In the genomic region with DNA sequence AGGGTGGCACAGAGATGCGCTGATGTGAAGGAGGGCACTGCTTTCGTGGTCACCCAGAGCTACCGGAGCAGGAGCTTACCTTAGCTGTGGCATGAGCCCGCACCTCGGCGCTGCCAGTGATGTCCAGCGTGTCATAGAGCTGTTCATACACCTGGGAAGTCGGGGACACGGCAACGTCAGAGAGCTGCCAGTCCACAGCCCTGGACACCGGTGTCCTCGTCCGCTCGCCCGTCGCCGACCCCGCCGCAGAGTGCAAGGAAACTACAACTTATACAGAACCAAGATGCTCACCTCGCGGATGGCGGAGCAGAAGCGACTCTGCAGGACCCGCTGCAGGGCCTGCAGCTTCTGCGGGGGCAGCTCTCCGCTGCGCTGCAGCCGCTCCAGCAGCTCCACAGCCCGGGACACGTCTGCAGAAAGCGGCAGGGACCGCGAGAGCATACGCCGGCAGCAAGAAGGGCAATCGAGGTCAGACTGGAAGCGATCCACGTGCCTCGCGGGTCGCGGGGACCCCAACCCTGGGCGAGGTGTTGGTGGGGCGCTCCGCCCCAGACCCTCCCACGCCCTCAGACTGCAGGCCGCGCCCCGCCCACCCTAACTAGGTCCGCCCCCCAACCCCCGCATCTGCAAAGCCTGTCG, we compare ENCODE assay signal across 7 mouse cellular contexts. TPM values are rescaled to one million over a fixed set of nuclear protein-coding genes. Genes with fewer than 3 reads are reported as not detected.
DNase-seq lines count a peak whose midpoint lies in the region; ATAC-seq lines count a peak whose summit lies in the region.

No protein-coding gene starts in this region.

- peaks cover 25% of the 10 kb centered on the region for H3K36me3 ChIP-seq in lung, embryonic 15.5 days
- peaks cover 27% of the 10 kb centered on the region for H3K36me3 ChIP-seq in embryonic facial prominence, embryonic 13.5 days
- H3K36me3 ChIP-seq in hindbrain, embryonic 12.5 days, result peaks cover 26% of the 10 kb centered on the region
- H3K36me3 ChIP-seq in midbrain, embryonic 15.5 days (replicated peaks), result peaks cover 6% of the 10 kb centered on the region

- no peaks in the 10 kb centered on the region for H3K9me3 ChIP-seq in lung, embryonic 15.5 days
- H3K9me3 ChIP-seq in embryonic facial prominence, embryonic 13.5 days, result no peaks in the 10 kb centered on the region
- no peaks in the 10 kb centered on the region for H3K9me3 ChIP-seq in hindbrain, embryonic 12.5 days (replicated peaks)
- H3K9me3 ChIP-seq in midbrain, embryonic 15.5 days, result no peaks in the 10 kb centered on the region

- H3K4me3 ChIP-seq in lung, embryonic 15.5 days, result peak overlapping the region; percentile 49
- peak overlapping the region; percentile 51 for H3K4me3 ChIP-seq in embryonic facial prominence, embryonic 13.5 days
- H3K4me3 ChIP-seq in hindbrain, embryonic 12.5 days, result peak overlapping the region; percentile 45
- peak overlapping the region; percentile 48 for H3K4me3 ChIP-seq in midbrain, embryonic 15.5 days

- peaks cover 32% of the 10 kb centered on the region for H3K4me1 ChIP-seq in lung, embryonic 15.5 days
- peaks cover 32% of the 10 kb centered on the region for H3K4me1 ChIP-seq in embryonic facial prominence, embryonic 13.5 days
- H3K4me1 ChIP-seq in hindbrain, embryonic 12.5 days, result peaks cover 37% of the 10 kb centered on the region
- peaks cover 40% of the 10 kb centered on the region for H3K4me1 ChIP-seq in midbrain, embryonic 15.5 days

- DNase-seq in lung, postnatal 25 days (ENCODE audit: low spot score), result no peak
- no peak for DNase-seq in MN1 (ENCODE audit: low spot score)
- DNase-seq in kidney, postnatal 36 days, result no peak

- peaks cover 42% of the 10 kb centered on the region for H3K27me3 ChIP-seq in lung, embryonic 15.5 days
- peaks cover 36% of the 10 kb centered on the region for H3K27me3 ChIP-seq in embryonic facial prominence, embryonic 13.5 days
- peaks cover 38% of the 10 kb centered on the region for H3K27me3 ChIP-seq in hindbrain, embryonic 12.5 days
- peaks cover 7% of the 10 kb centered on the region; the same call in 1 of the 2 replicates for H3K27me3 ChIP-seq in midbrain, embryonic 15.5 days (replicated peaks)

- 6% methylated on average over 52 of the region's 52 CpGs for WGBS in lung, embryonic 15.5 days
- 10% methylated on average over 52 of the region's 52 CpGs for WGBS in embryonic facial prominence, embryonic 13.5 days
- WGBS in hindbrain, embryonic 12.5 days, result 9% methylated on average over 50 of the region's 52 CpGs
- 10% methylated on average over 45 of the region's 52 CpGs for WGBS in midbrain, embryonic 15.5 days

- peak overlapping the region; percentile 40; the same call in 1 of the 2 replicates for H3K9ac ChIP-seq in lung, embryonic 15.5 days
- peak overlapping the region; percentile 69 for H3K9ac ChIP-seq in embryonic facial prominence, embryonic 13.5 days
- H3K9ac ChIP-seq in hindbrain, embryonic 12.5 days, result peak overlapping the region; percentile 71
- peak overlapping the region; percentile 57 for H3K9ac ChIP-seq in midbrain, embryonic 15.5 days

- peak overlapping the region; percentile 98 for H3K4me2 ChIP-seq in lung, embryonic 15.5 days
- peak overlapping the region; percentile 92 for H3K4me2 ChIP-seq in embryonic facial prominence, embryonic 13.5 days
- peak overlapping the region; percentile 95 for H3K4me2 ChIP-seq in hindbrain, embryonic 12.5 days (replicated peaks)
- peak overlapping the region; percentile 97 for H3K4me2 ChIP-seq in midbrain, embryonic 15.5 days

- no peak; the same call in 1 of the 2 replicates for ATAC-seq in lung, embryonic 15.5 days (ENCODE audit: borderline replicate concordance, extremely low read depth, low FRiP score, low TSS enrichment)
- peak; percentile 6 for ATAC-seq in embryonic facial prominence, embryonic 13.5 days (ENCODE audit: insufficient number of reproducible peaks, insufficient read depth, low FRiP score, low TSS enrichment, low read depth)
- no peak for ATAC-seq in hindbrain, embryonic 12.5 days (ENCODE audit: low FRiP score)
- ATAC-seq in midbrain, embryonic 15.5 days (replicated peaks), result peak; percentile 12

- H3K27ac ChIP-seq in lung, embryonic 15.5 days, result no peak overlapping the region
- no peak overlapping the region for H3K27ac ChIP-seq in embryonic facial prominence, embryonic 13.5 days
- no peak overlapping the region for H3K27ac ChIP-seq in hindbrain, embryonic 12.5 days
- H3K27ac ChIP-seq in midbrain, embryonic 15.5 days, result 0 out of 2 replicates have a peak overlapping the region, but pooled peaks have one; percentile 35

RNA-seq across cellular contexts. Expression of a gene that starts 0.4 kb away (rescaled TPM):
- polyA plus RNA-seq in lung, embryonic 15.5 days (2015; fragmentation: Nextera tagmentation; extraction: Ambion mirVana), result 0.60 and 0.92 TPM in 2 replicates
- polyA plus RNA-seq in embryonic facial prominence, embryonic 13.5 days (2015; fragmentation: Nextera tagmentation; extraction: Ambion mirVana), result 1.6 and 2.7 TPM in 2 replicates
- polyA plus RNA-seq in hindbrain, embryonic 12.5 days (2016; fragmentation: Nextera tagmentation; extraction: Ambion mirVana), result 2.9 and 3.8 TPM in 2 replicates
- polyA plus RNA-seq in midbrain, embryonic 15.5 days (2015; fragmentation: Nextera tagmentation; extraction: Ambion mirVana), result 24.4 TPM in 2 replicates

RNA-seq across cellular contexts. Expression of a gene that starts 3.1 kb away (rescaled TPM):
- polyA plus RNA-seq in lung, embryonic 15.5 days (2015; fragmentation: Nextera tagmentation; extraction: Ambion mirVana), result 3.1 TPM in 2 replicates
- 6.6 and 8.2 TPM in 2 replicates for polyA plus RNA-seq in embryonic facial prominence, embryonic 13.5 days (2015; fragmentation: Nextera tagmentation; extraction: Ambion mirVana)
- polyA plus RNA-seq in hindbrain, embryonic 12.5 days (2016; fragmentation: Nextera tagmentation; extraction: Ambion mirVana), result 15.6 and 16.2 TPM in 2 replicates
- 29.9 and 31.3 TPM in 2 replicates for polyA plus RNA-seq in midbrain, embryonic 15.5 days (2015; fragmentation: Nextera tagmentation; extraction: Ambion mirVana)

RNA-seq across cellular contexts. Expression of a gene that starts 25.6 kb away (rescaled TPM):
- 224 and 229 TPM in 2 replicates for polyA plus RNA-seq in lung, embryonic 15.5 days (2015; fragmentation: Nextera tagmentation; extraction: Ambion mirVana)
- 285 and 299 TPM in 2 replicates for polyA plus RNA-seq in embryonic facial prominence, embryonic 13.5 days (2015; fragmentation: Nextera tagmentation; extraction: Ambion mirVana)
- 285 and 300 TPM in 2 replicates for polyA plus RNA-seq in hindbrain, embryonic 12.5 days (2016; fragmentation: Nextera tagmentation; extraction: Ambion mirVana)
- 202 and 214 TPM in 2 replicates for polyA plus RNA-seq in midbrain, embryonic 15.5 days (2015; fragmentation: Nextera tagmentation; extraction: Ambion mirVana)

RNA-seq across cellular contexts. Expression of a gene that starts 34.9 kb away (rescaled TPM):
- 1.7 and 2.3 TPM in 2 replicates for polyA plus RNA-seq in lung, embryonic 15.5 days (2015; fragmentation: Nextera tagmentation; extraction: Ambion mirVana)
- 2.2 and 2.9 TPM in 2 replicates for polyA plus RNA-seq in embryonic facial prominence, embryonic 13.5 days (2015; fragmentation: Nextera tagmentation; extraction: Ambion mirVana)
- polyA plus RNA-seq in hindbrain, embryonic 12.5 days (2016; fragmentation: Nextera tagmentation; extraction: Ambion mirVana), result 0.65 and 0.68 TPM in 2 replicates
- 0.23 and 0.26 TPM in 2 replicates for polyA plus RNA-seq in midbrain, embryonic 15.5 days (2015; fragmentation: Nextera tagmentation; extraction: Ambion mirVana)

RNA-seq across cellular contexts. Expression of a gene that starts 35.5 kb away (rescaled TPM):
- not detected in 2 replicates for polyA plus RNA-seq in lung, embryonic 15.5 days (2015; fragmentation: Nextera tagmentation; extraction: Ambion mirVana)
- polyA plus RNA-seq in embryonic facial prominence, embryonic 13.5 days (2015; fragmentation: Nextera tagmentation; extraction: Ambion mirVana), result not detected in 2 replicates
- not detected in 2 replicates for polyA plus RNA-seq in hindbrain, embryonic 12.5 days (2016; fragmentation: Nextera tagmentation; extraction: Ambion mirVana)
- not detected in 2 replicates for polyA plus RNA-seq in midbrain, embryonic 15.5 days (2015; fragmentation: Nextera tagmentation; extraction: Ambion mirVana)

Comparison
In these comparisons a context has a peak if more than half of its experiments do, and no peak if none do; other contexts are left out.
1. ATAC-seq: peak in embryonic facial prominence, embryonic 13.5 days (single experiment) and midbrain, embryonic 15.5 days (single experiment); none in lung, embryonic 15.5 days (single experiment) and hindbrain, embryonic 12.5 days (single experiment).
2. Peak in every context shown above with its lines, with median percentiles within 50 percentile points of each other: H3K4me2 ChIP-seq, H3K4me3 ChIP-seq and H3K9ac ChIP-seq.